Mouse (Mus musculus) bone marrow, adult 2 months (tissue): Measurements from ENCODE around the gene Armt1.

Experiments used
- CTCF ChIP-seq: fragments of 200-500 bp; IDR thresholded peaks from 2 replicates; pipeline ENCODE4 v1.5.1; 2011; ENCODE audit warnings: low read length, control low read depth; ENCODE audit not compliant: control insufficient read depth, insufficient read depth
- POLR2A ChIP-seq: fragments of 200-500 bp; IDR thresholded peaks from 2 replicates; pipeline ENCODE4 v1.6.1; 2011; ENCODE audit warnings: low read depth, mild to moderate bottlenecking, control low read depth, low read length, borderline replicate concordance; ENCODE audit not compliant: control insufficient read depth

DNA sequence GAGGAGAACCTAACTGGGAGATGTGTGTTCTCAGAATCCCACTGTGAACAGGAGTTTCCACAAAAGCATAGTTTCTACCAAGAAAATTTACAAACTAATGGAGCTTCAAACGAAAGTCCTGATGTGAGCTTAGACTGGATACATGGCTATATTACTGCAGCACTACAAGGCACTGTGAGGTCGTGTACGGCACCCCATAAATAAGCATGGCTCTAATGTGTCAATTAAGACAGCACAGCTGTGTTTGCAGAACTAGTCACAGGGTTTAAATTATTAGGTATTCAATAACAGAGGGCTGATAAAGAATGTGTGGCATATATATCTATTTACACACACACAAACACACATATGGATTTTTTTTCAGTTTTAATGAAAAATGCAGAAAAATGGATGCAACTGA lies 48.7 kb downstream of the Armt1 start:
- TF ChIP-seq CTCF: no peak
- TF ChIP-seq POLR2A: no peak
